Mouse (Mus musculus): ENCODE measurements around the gene Cacnb4.

DNA sequence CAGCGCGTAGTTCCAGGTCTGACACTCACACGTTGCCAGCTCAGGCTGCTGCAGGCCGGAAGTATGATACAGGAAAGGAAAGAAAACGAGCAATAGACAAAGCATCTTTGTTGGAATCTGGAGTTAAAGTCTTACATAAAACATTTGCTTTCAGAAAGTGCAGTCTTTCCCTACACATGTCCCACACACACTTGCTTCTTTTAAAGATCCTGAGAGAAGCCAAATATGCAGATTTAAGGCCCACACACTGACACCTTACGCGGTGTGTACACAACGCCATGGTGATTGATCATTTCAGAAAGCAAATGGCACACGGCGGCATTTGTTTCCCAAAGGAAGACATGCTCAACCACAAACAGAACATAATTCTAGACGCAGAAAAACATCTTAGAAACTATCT lies 129.3 kb downstream of the Cacnb4 start:
- no peak for TF ChIP-seq CTCF (IDR thresholded peaks at IDR 0.05; ENCODE audit: low read depth, low read length)
- TF ChIP-seq POLR2A (IDR thresholded peaks at IDR 0.05; ENCODE audit: borderline replicate concordance, low read depth, low read length): no peak

All from bone marrow macrophage, adult 2 months (primary cell).